Mouse (Mus musculus): Measurements from ENCODE around the gene Arhgef17. TPM values are rescaled to one million over a fixed set of nuclear protein-coding genes. Genes with fewer than 3 reads are reported as not detected.
A peak's percentile ranks its signal among the peaks of the same experiment; 100 is the strongest.

The Arhgef17 gene
- polyA plus RNA-seq, 1 experiment from 2014 or later = 8.7 TPM

GRCm38 (mm10) chr7:100926311-100926923 is 5.5 kb downstream of the Arhgef17 start:
- Histone ChIP-seq H3K36me3 (peaks cover 4% of the 10 kb centered on the region), H3K9me3 (replicated peaks) (no peaks in the 10 kb centered on the region), H3K27ac (replicated peaks) (peak overlapping the region; percentile 45; the same call in 1 of the 2 replicates), H3K9ac (no peak overlapping the region), H3K4me1 (peaks cover 88% of the 10 kb centered on the region), H3K27me3 (no peaks in the 10 kb centered on the region), H3K4me3 (replicated peaks) (peak overlapping the region; percentile 81), H3K4me2 (replicated peaks) (peak overlapping the region; percentile 86)
- no peak for ATAC-seq (ENCODE audit: insufficient number of reproducible peaks, low FRiP score, low TSS enrichment, low read depth)
- 9% methylated on average over 12 of the region's 12 CpGs for WGBS

- Histone ChIP-seq H3K4me1 (peaks cover 88% of the 10 kb centered on the region), H3K36me3 (peaks cover 10% of the 10 kb centered on the region), H3K27me3 (no peaks in the 10 kb centered on the region), H3K4me2 (replicated peaks) (peak overlapping the region; percentile 86), H3K9ac (no peak overlapping the region), H3K9me3 (replicated peaks) (no peaks in the 10 kb centered on the region), H3K4me3 (replicated peaks) (peak overlapping the region; percentile 81), H3K27ac (replicated peaks) (peak overlapping the region; percentile 34; the same call in 1 of the 2 replicates)
- 14% methylated on average over 10 of the region's 10 CpGs for WGBS
- no peak for ATAC-seq (ENCODE audit: insufficient number of reproducible peaks, low FRiP score, low TSS enrichment, low read depth)
Observed at GRCm38 (mm10) chr7:100924674-100925445, 7.0 kb downstream of the Arhgef17 start.

GRCm38 (mm10) chr7:100924200-100924599 is 7.7 kb downstream of the Arhgef17 start:
- Histone ChIP-seq H3K27me3 (no peaks in the 10 kb centered on the region), H3K9me3 (replicated peaks) (no peaks in the 10 kb centered on the region), H3K36me3 (peaks cover 10% of the 10 kb centered on the region), H3K4me1 (peaks cover 88% of the 10 kb centered on the region), H3K4me2 (replicated peaks) (peak overlapping the region; percentile 86), H3K9ac (no peak overlapping the region), H3K4me3 (replicated peaks) (peak overlapping the region; percentile 81), H3K27ac (replicated peaks) (peak overlapping the region; percentile 34; the same call in 1 of the 2 replicates)
- no peak for ATAC-seq (ENCODE audit: insufficient number of reproducible peaks, low FRiP score, low TSS enrichment, low read depth)
- WGBS = 73% methylated on average over 5 of the region's 5 CpGs

- no peak overlapping the region for H3K9ac ChIP-seq
- no peaks in the 10 kb centered on the region for H3K9me3 ChIP-seq (replicated peaks)
- H3K4me3 ChIP-seq (replicated peaks) = no peak overlapping the region
- 77% methylated on average over 4 of the region's 4 CpGs for WGBS
- ATAC-seq (ENCODE audit: insufficient number of reproducible peaks, low FRiP score, low TSS enrichment, low read depth) = no peak
- H3K27ac ChIP-seq (replicated peaks) = no peak overlapping the region
- H3K4me1 ChIP-seq = peaks cover 88% of the 10 kb centered on the region
- H3K4me2 ChIP-seq (replicated peaks) = no peak overlapping the region
- no peaks in the 10 kb centered on the region for H3K27me3 ChIP-seq
- H3K36me3 ChIP-seq = peaks cover 10% of the 10 kb centered on the region
Observed at GRCm38 (mm10) chr7:100922907-100923306, 9.0 kb downstream of the Arhgef17 start.

- Histone ChIP-seq H3K9ac (no peak overlapping the region), H3K36me3 (peaks cover 13% of the 10 kb centered on the region), H3K9me3 (replicated peaks) (no peaks in the 10 kb centered on the region), H3K27ac (replicated peaks) (no peak overlapping the region), H3K27me3 (no peaks in the 10 kb centered on the region), H3K4me2 (replicated peaks) (no peak overlapping the region), H3K4me3 (replicated peaks) (no peak overlapping the region), H3K4me1 (peaks cover 88% of the 10 kb centered on the region)
- no peak for ATAC-seq (ENCODE audit: insufficient number of reproducible peaks, low FRiP score, low TSS enrichment, low read depth)
- WGBS = 84% methylated on average over 5 of the region's 5 CpGs
Observed at GRCm38 (mm10) chr7:100921289-100921688, 10.6 kb downstream of the Arhgef17 start.

GRCm38 (mm10) chr7:100919809-100920107 is 12.1 kb downstream of the Arhgef17 start:
- whole genome bisulfite sequencing = 14% methylated on average over 2 of the region's 2 CpGs
- Histone ChIP-seq H3K27ac (replicated peaks) (no peak overlapping the region; the same call in 1 of the 2 replicates), H3K36me3 (peaks cover 23% of the 10 kb centered on the region), H3K4me1 (peaks cover 86% of the 10 kb centered on the region), H3K9me3 (replicated peaks) (no peaks in the 10 kb centered on the region), H3K9ac (no peak overlapping the region), H3K27me3 (no peaks in the 10 kb centered on the region), H3K4me2 (replicated peaks) (no peak overlapping the region), H3K4me3 (replicated peaks) (no peak overlapping the region)
- no peak for ATAC-seq (ENCODE audit: insufficient number of reproducible peaks, low FRiP score, low TSS enrichment, low read depth)

- no peak for ATAC-seq (ENCODE audit: insufficient number of reproducible peaks, low FRiP score, low TSS enrichment, low read depth)
- WGBS = 40% methylated on average over 7 of the region's 7 CpGs
- no peak overlapping the region for H3K4me2 ChIP-seq (replicated peaks)
- H3K9me3 ChIP-seq (replicated peaks) = no peaks in the 10 kb centered on the region
- no peaks in the 10 kb centered on the region for H3K27me3 ChIP-seq
- H3K4me1 ChIP-seq = peaks cover 86% of the 10 kb centered on the region
- H3K4me3 ChIP-seq (replicated peaks) = no peak overlapping the region
- peak overlapping the region; percentile 70; the same call in 1 of the 2 replicates for H3K27ac ChIP-seq (replicated peaks)
- no peak overlapping the region for H3K9ac ChIP-seq
- H3K36me3 ChIP-seq = peaks cover 23% of the 10 kb centered on the region
Observed at GRCm38 (mm10) chr7:100919006-100919808, 12.7 kb downstream of the Arhgef17 start.

- peak; percentile 45 for ATAC-seq (ENCODE audit: insufficient number of reproducible peaks, low FRiP score, low TSS enrichment, low read depth)
- Histone ChIP-seq H3K4me1 (peaks cover 84% of the 10 kb centered on the region), H3K36me3 (peaks cover 23% of the 10 kb centered on the region), H3K27me3 (no peaks in the 10 kb centered on the region), H3K27ac (replicated peaks) (peak overlapping the region; percentile 70), H3K9me3 (replicated peaks) (no peaks in the 10 kb centered on the region), H3K4me3 (replicated peaks) (0 out of 2 replicates have a peak overlapping the region, but pooled peaks have one; percentile 1), H3K9ac (no peak overlapping the region), H3K4me2 (replicated peaks) (peak overlapping the region; percentile 33)
- WGBS = 25% methylated on average over 9 of the region's 9 CpGs
Observed at GRCm38 (mm10) chr7:100918176-100918575, 13.7 kb downstream of the Arhgef17 start.

GRCm38 (mm10) chr7:100917751-100918150 is 14.2 kb downstream of the Arhgef17 start:
- H3K4me1 ChIP-seq = peaks cover 82% of the 10 kb centered on the region

GRCm38 (mm10) chr7:100916526-100916925 is 15.4 kb downstream of the Arhgef17 start:
- Histone ChIP-seq H3K4me1 (peaks cover 87% of the 10 kb centered on the region), H3K27me3 (no peaks in the 10 kb centered on the region), H3K9me3 (replicated peaks) (no peaks in the 10 kb centered on the region), H3K27ac (replicated peaks) (no peak overlapping the region), H3K36me3 (peaks cover 20% of the 10 kb centered on the region), H3K4me3 (replicated peaks) (no peak overlapping the region), H3K9ac (no peak overlapping the region), H3K4me2 (replicated peaks) (no peak overlapping the region)
- WGBS = 71% methylated on average over 6 of the region's 6 CpGs
- no peak for ATAC-seq (ENCODE audit: insufficient number of reproducible peaks, low FRiP score, low TSS enrichment, low read depth)

More at GRCm38 (mm10) chr7:100917751-100918150, 14.2 kb downstream of the Arhgef17 start:
- Histone ChIP-seq H3K9me3 (replicated peaks) (no peaks in the 10 kb centered on the region), H3K4me2 (replicated peaks) (peak overlapping the region; percentile 33), H3K36me3 (peaks cover 23% of the 10 kb centered on the region), H3K9ac (no peak overlapping the region; the same call in 1 of the 2 replicates), H3K27me3 (no peaks in the 10 kb centered on the region), H3K27ac (replicated peaks) (peak overlapping the region; percentile 70), H3K4me3 (replicated peaks) (0 out of 2 replicates have a peak overlapping the region, but pooled peaks have one; percentile 1)
- ATAC-seq (ENCODE audit: insufficient number of reproducible peaks, low FRiP score, low TSS enrichment, low read depth) = peak; percentile 3; the same call in 1 of the 2 replicates
- WGBS = 40% methylated on average over 6 of the region's 6 CpGs

GRCm38 (mm10) chr7:100915204-100915603 is 16.7 kb downstream of the Arhgef17 start:
- H3K36me3 ChIP-seq = peaks cover 13% of the 10 kb centered on the region; the same call in 1 of the 2 replicates
- H3K27ac ChIP-seq (replicated peaks) = 0 out of 2 replicates have a peak overlapping the region, but pooled peaks have one; percentile 7
- no peak overlapping the region for H3K9ac ChIP-seq
- no peak for ATAC-seq (ENCODE audit: insufficient number of reproducible peaks, low FRiP score, low TSS enrichment, low read depth)
- no peak overlapping the region for H3K4me3 ChIP-seq (replicated peaks)
- H3K9me3 ChIP-seq (replicated peaks) = no peaks in the 10 kb centered on the region
- H3K4me1 ChIP-seq = peaks cover 94% of the 10 kb centered on the region
- no peaks in the 10 kb centered on the region for H3K27me3 ChIP-seq
- WGBS = 75% methylated on average over 5 of the region's 5 CpGs
- H3K4me2 ChIP-seq (replicated peaks) = no peak overlapping the region
